Mouse (Mus musculus): Measurements from ENCODE around the gene Entpd2. TPM values are rescaled to one million over a fixed set of nuclear protein-coding genes. Genes with fewer than 3 reads are reported as not detected.

The Entpd2 gene
- polyA plus RNA-seq, 1 experiment: not detected

DNA sequence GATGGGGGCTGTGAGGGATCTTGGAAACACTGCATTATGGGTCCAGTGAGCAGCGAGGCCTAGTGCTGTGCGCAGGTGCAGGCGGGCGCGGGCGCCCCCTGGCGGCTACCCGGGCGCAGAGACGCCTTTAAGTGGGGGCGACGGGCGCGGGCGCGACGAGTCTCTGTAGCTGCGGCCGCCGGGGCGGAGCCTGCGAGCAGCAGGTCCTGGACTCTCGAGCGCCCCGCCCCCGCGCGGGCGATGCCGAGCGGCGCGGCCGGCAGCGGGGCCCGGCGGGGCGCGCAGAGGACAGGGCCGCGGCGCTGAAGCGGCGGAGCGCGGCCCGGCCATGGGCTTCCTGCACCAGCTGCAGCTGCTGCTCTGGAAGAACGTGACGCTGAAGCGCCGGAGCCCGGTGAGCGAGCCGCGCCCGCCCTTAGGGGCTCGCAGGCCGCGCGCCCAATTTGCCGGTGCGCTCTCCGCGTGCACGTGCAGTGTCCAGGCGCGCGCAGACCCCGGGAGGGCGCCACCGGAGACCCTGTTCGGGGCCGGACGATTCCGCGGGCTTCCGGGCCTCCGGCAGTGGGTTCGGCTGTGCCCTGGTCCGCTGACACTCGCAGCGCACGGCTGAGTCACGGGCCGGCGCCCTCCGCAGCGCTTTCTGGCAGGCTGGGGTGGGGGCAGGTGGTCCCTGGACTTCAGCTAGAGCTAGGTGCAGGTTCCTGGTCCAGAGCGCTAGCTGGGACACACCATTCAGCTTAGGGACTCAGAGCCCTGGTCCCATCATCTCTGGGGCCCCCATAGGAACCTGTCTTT lies 33.0 kb downstream of the Entpd2 start, which contains the start of gene Abca2:
Abca2 (plus strand) TSS at position 262 of the 795 bp plus-strand sequence.
- TF ChIP-seq CTCF (IDR thresholded peaks at IDR 0.05; ENCODE audit: control insufficient read depth, insufficient read depth, low read length) (peak; percentile 83), POLR2A (IDR thresholded peaks at IDR 0.05; ENCODE audit: borderline replicate concordance, control insufficient read depth, low read depth, low read length) (peak; percentile 46; the same call in 1 of the 2 replicates)
- H3K4me1 ChIP-seq (ENCODE audit: control insufficient read depth, insufficient read depth, low read length): no peaks in the 10 kb centered on the region; the same call in 1 of the 2 replicates
- peak within 1 kb of the TSS; percentile 26 for H3K4me3 ChIP-seq (replicated peaks; ENCODE audit: control insufficient read depth, low read depth, low read length)
- peak within 1 kb of the TSS; percentile 0; the same call in 1 of the 2 replicates for H3K27ac ChIP-seq (ENCODE audit: control insufficient read depth, insufficient read depth, low read depth, low read length, poor library complexity)
- under 1% methylated on average over 89 of the region's 89 CpGs for WGBS

DNA sequence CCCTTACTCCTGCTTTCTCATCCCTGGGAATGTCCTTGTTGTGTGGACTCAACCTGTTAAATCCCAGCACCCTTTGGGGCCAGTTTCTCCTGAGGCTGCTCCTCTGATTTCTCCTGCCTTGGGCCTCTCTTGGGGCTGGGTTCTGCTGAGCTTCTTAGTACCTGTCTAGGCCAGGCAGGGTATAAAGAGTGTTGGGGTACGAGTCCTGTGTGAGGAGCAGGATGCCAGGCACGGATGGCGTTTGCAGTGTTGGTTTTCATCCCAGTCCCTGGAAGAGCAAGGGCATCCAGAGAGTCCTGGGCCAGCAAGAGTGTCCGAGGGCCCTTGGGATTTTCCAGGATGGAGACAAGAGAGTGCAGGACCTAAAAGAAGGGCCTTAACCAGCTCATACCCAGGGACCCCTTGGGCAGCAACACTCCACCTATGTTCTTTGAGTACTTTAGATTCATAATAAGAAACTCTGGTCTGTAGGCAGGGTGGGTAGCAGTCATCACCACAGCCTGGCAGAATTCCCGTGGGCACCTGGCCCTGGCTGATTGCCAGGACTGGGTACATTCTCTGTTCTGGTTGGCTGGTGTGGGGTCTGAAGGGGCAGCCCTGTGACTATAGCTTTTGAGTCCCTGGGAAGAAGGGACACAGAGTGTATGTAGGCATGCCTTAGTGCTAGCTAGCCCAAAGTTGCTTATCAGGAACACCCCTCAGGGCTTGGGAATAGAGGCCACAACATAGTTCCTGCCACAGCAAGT lies 33.9 kb downstream of the Entpd2 start:
- no peak overlapping the region for H3K27ac ChIP-seq (ENCODE audit: control insufficient read depth, insufficient read depth, low read depth, low read length, poor library complexity)
- no peak for TF ChIP-seq CTCF (IDR thresholded peaks at IDR 0.05; ENCODE audit: control insufficient read depth, insufficient read depth, low read length)
- H3K4me3 ChIP-seq (replicated peaks; ENCODE audit: control insufficient read depth, low read depth, low read length): no peak overlapping the region
- whole genome bisulfite sequencing: 56% methylated on average over 5 of the region's 5 CpGs
- no peaks in the 10 kb centered on the region; the same call in 1 of the 2 replicates for H3K4me1 ChIP-seq (ENCODE audit: control insufficient read depth, insufficient read depth, low read length)

DNA sequence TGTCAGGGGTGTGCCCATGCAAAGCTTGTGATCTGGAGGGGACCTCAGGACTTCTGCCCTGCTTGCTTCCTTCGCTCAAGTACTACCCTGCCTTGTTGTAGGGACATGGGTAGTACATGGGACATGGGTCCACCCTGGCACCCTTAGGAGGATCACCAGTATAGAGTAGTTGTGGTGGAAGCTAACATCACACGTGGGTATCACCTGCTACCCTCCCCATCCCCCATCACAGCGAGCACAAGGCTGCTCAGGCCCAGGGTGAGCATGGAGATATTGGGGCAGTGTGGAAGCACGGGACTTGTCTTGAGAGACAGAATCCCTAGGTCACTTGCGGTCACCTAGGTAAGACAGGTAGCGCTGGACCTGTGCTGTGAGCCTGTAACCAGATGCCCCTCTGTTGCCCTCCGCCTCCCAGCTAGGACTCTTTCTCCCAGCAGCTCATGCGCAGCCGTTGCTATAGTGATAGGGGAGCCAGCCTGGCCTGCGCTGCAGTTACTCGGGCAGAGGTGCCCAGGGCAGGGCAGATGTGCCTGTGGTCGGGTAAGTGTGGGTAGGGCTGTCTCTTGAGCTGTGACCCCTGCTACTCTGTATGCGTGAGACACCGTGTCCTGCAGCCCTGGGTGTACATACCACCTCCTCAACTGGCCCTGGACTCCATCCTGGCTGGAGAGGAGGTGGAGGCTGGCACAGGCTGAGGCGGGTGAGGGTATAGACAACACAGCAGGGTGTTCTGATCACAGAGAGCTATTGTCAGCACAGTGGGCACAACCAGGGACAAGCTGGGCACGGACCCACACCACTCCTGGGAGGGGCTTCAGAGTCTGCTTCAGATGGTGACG lies 34.9 kb downstream of the Entpd2 start:
- WGBS: 70% methylated on average over 17 of the region's 17 CpGs
- TF ChIP-seq POLR2A (IDR thresholded peaks at IDR 0.05; ENCODE audit: borderline replicate concordance, control insufficient read depth, low read depth, low read length) (no peak), CTCF (IDR thresholded peaks at IDR 0.05; ENCODE audit: control insufficient read depth, insufficient read depth, low read length) (no peak)
- H3K4me3 ChIP-seq (replicated peaks; ENCODE audit: control insufficient read depth, low read depth, low read length): no peak overlapping the region
- H3K27ac ChIP-seq (ENCODE audit: control insufficient read depth, insufficient read depth, low read depth, low read length, poor library complexity): no peak overlapping the region
- no peaks in the 10 kb centered on the region; the same call in 1 of the 2 replicates for H3K4me1 ChIP-seq (ENCODE audit: control insufficient read depth, insufficient read depth, low read length)

DNA sequence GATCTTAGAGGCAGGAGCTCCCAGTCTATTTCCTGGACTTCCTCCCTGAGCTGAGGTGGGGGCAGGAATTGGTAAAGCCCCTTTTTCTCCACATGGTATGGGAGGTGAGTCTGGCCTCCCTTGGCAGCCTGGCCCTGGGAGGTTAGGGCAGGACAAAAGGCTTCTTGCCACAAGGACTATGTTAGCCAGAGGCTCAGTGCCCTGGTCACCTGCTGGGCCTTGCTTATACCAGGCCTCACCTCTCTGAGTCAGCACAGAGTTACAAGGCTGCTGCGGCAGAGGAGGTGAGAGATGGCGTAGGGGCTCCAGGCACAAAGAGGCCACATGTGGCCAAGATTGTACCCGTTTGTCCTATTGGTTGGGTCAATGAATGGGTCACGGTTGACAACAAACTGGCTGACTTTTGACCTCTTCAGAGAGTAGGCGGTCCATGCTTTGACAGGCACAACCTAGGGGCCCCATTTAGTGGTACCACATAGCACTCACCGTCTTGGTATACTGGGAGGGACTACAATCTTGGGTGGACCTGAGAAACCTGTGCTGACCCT lies 35.7 kb downstream of the Entpd2 start:
- WGBS: 89% methylated on average over 6 of the region's 6 CpGs
- no peaks in the 10 kb centered on the region; the same call in 1 of the 2 replicates for H3K4me1 ChIP-seq (ENCODE audit: control insufficient read depth, insufficient read depth, low read length)
- no peak overlapping the region for H3K4me3 ChIP-seq (replicated peaks; ENCODE audit: control insufficient read depth, low read depth, low read length)
- TF ChIP-seq POLR2A (IDR thresholded peaks at IDR 0.05; ENCODE audit: borderline replicate concordance, control insufficient read depth, low read depth, low read length): no peak
- no peak for TF ChIP-seq CTCF (IDR thresholded peaks at IDR 0.05; ENCODE audit: control insufficient read depth, insufficient read depth, low read length)
- H3K27ac ChIP-seq (ENCODE audit: control insufficient read depth, insufficient read depth, low read depth, low read length, poor library complexity): no peak overlapping the region

DNA sequence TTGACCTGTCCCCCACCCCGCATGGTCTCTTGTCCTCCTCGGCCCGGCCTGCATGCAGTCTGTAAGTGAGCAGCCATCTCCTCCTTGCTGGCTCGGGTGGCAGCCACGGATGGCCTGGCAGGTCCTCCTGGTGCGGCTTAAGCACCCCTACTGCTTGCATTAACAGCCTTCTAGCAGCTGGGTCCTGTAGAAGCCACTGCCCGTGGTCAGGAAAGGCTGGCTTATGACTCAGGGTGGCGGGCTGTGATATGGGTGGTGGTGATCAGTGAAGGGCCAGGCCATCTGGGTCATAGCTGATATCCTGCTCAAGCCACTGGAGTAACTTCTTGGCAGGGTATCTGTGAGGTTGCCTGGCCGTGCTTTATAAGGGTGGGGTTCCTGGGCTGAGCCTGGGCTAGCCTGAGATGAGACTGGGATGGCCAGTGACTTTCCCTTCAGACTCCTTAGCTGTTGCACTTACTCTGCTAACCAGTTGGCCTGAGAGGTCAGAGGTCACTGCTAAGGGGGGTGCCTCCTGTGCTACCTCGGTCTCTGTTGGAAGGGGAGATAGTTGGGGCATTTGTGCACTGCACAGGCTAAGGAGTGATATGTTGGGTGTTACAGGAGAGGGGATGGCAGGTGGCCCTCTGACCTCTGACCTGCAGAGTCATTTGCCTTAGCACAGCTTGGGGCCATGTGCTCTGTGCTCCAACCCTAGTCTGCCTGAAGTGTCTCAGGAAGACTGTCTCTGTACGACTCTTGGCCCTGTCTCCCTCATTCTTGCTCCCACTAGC lies 36.8 kb downstream of the Entpd2 start:
- TF ChIP-seq CTCF (IDR thresholded peaks at IDR 0.05; ENCODE audit: control insufficient read depth, insufficient read depth, low read length) (no peak), POLR2A (IDR thresholded peaks at IDR 0.05; ENCODE audit: borderline replicate concordance, control insufficient read depth, low read depth, low read length) (no peak)
- H3K4me1 ChIP-seq (ENCODE audit: control insufficient read depth, insufficient read depth, low read length): no peaks in the 10 kb centered on the region; the same call in 1 of the 2 replicates

DNA sequence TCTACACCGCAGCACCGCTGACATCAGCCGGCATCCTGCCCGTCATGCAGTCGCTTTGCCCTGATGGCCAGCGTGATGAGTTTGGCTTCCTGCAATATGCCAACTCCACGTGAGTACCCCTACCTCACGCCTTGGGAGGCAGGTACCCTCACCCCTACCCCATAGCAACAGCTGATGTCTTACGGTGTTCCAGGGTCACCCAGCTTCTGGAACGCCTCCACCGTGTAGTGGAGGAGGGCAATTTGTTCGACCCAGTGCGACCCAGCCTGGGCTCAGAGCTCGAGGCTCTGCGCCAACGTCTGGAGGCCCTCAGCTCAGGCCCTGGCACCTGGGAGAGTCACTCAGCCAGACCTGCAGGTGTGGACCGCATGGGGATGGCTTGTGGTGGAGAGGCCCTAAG lies 37.4 kb downstream of the Entpd2 start:
- H3K27ac ChIP-seq (ENCODE audit: control insufficient read depth, insufficient read depth, low read depth, low read length, poor library complexity): no peak overlapping the region
- TF ChIP-seq CTCF (IDR thresholded peaks at IDR 0.05; ENCODE audit: control insufficient read depth, insufficient read depth, low read length) (no peak), POLR2A (IDR thresholded peaks at IDR 0.05; ENCODE audit: borderline replicate concordance, control insufficient read depth, low read depth, low read length) (no peak)
- no peaks in the 10 kb centered on the region for H3K4me1 ChIP-seq (ENCODE audit: control insufficient read depth, insufficient read depth, low read length)
- H3K4me3 ChIP-seq (replicated peaks; ENCODE audit: control insufficient read depth, low read depth, low read length): no peak overlapping the region
- 88% methylated on average over 17 of the region's 17 CpGs for WGBS

More for the DNA sequence above, 36.8 kb downstream of the Entpd2 start:
- WGBS: 71% methylated on average over 11 of the region's 11 CpGs
- no peak overlapping the region for H3K27ac ChIP-seq (ENCODE audit: control insufficient read depth, insufficient read depth, low read depth, low read length, poor library complexity)
- no peak overlapping the region for H3K4me3 ChIP-seq (replicated peaks; ENCODE audit: control insufficient read depth, low read depth, low read length)

DNA sequence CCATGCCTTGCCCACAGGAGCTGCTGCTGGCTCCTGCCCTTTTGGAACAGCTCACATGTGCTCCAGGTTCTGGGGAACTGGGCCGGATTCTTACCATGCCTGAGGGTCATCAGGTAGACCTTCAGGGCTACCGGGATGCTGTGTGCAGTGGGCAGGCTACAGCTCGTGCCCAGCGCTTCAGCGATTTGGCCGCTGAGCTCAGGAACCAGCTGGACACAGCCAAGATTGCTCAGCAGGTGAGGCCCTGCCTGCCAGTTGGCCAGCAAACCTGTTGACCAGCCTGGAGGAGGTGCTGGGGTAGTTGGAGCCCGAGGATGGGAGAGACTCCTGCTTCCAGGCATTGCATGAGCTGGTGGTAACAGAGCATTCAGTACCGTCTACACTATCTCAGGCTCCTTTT lies 38.6 kb downstream of the Entpd2 start:
- WGBS: 89% methylated on average over 8 of the region's 8 CpGs
- H3K27ac ChIP-seq (ENCODE audit: control insufficient read depth, insufficient read depth, low read depth, low read length, poor library complexity): no peak overlapping the region
- no peaks in the 10 kb centered on the region for H3K4me1 ChIP-seq (ENCODE audit: control insufficient read depth, insufficient read depth, low read length)
- no peak overlapping the region for H3K4me3 ChIP-seq (replicated peaks; ENCODE audit: control insufficient read depth, low read depth, low read length)
- TF ChIP-seq CTCF (IDR thresholded peaks at IDR 0.05; ENCODE audit: control insufficient read depth, insufficient read depth, low read length) (no peak), POLR2A (IDR thresholded peaks at IDR 0.05; ENCODE audit: borderline replicate concordance, control insufficient read depth, low read depth, low read length) (no peak)

Data from bone marrow, adult 2 months (tissue).